9 mouse cellular contexts compared by ENCODE assay signal in the genomic region with DNA sequence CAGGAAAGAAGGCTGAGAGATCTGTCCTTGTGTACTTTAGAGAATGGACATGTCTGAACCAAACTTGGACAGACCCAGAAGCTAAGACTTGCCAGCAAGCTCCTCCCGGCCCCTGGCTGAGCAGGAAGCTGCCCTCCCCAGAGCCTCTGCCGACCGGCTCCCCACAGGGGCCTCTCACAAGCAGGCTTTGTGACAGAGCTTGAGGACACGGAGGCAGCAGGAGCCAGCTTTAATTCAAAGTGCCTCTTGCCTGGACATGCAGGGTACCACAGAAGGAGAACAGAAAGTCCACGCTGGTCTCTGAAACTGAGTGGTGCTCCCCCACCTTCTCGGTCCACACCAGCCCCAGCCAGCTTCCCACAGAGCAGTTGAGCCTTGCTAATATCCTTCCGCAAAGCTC. TPM values are rescaled to one million over a fixed set of nuclear protein-coding genes. Genes with fewer than 3 reads are reported as not detected.
DNase-seq lines count a peak whose midpoint lies in the region; ATAC-seq and TF ChIP-seq lines count a peak whose summit lies in the region.
"Had no signal": no experiment of that assay in that cellular context is flagged by ENCODE, and none has a peak within 500 bp of the region (broad histone marks: within the 10 kb centered on the region; RNA-seq: fewer than 3 reads in every experiment).

No protein-coding gene starts in this region.

- H3K27me3 ChIP-seq in hindbrain, embryonic 10.5 days (ENCODE audit: insufficient read depth, poor library complexity, severe bottlenecking) = no peaks in the 10 kb centered on the region
- no peaks in the 10 kb centered on the region for H3K27me3 ChIP-seq in hindbrain, embryonic 13.5 days
- no peaks in the 10 kb centered on the region for H3K27me3 ChIP-seq in forebrain, embryonic 11.5 days (ENCODE audit: control insufficient read depth, insufficient read depth, low read length)

- 34% methylated on average over 7 of the region's 7 CpGs for WGBS in hindbrain, embryonic 10.5 days
- WGBS in hindbrain, embryonic 13.5 days = 32% methylated on average over 7 of the region's 7 CpGs
- WGBS in forebrain, embryonic 11.5 days = 32% methylated on average over 7 of the region's 7 CpGs

- H3K9ac ChIP-seq in hindbrain, embryonic 13.5 days = no peak overlapping the region
- no peak overlapping the region for H3K9ac ChIP-seq in forebrain, embryonic 11.5 days (ENCODE audit: low read length)
- H3K9ac ChIP-seq: liver, embryonic 14.5 days had no signal

- ATAC-seq in hindbrain, embryonic 13.5 days (ENCODE audit: low FRiP score) = no peak
- ATAC-seq in megakaryocyte, adult 5-6 weeks (ENCODE audit: poor library complexity, severe bottlenecking) = peak; percentile 33
- no peak for ATAC-seq in forebrain, embryonic 11.5 days (replicated peaks; ENCODE audit: low FRiP score)

- H3K4me2 ChIP-seq in hindbrain, embryonic 13.5 days = no peak overlapping the region
- no peak overlapping the region for H3K4me2 ChIP-seq in forebrain, embryonic 11.5 days (ENCODE audit: low read depth, low read length, severe bottlenecking)

- no peak for TF ChIP-seq CTCF in bone marrow macrophage, adult 2 months (IDR thresholded peaks at IDR 0.05; ENCODE audit: low read depth, low read length)

- DNase-seq in hindbrain, embryonic 10.5 days (ENCODE audit: low spot score) = no peak
- peak; percentile 68 for DNase-seq in heart, postnatal 4 days
- no peak for DNase-seq in ovary, postnatal 10 days (ENCODE audit: low spot score)
- no peak for DNase-seq in gastrocnemius, postnatal 25 days
- DNase-seq in forebrain, embryonic 11.5 days (ENCODE audit: low spot score) = no peak

- peaks cover 57% of the 10 kb centered on the region for H3K4me1 ChIP-seq in hindbrain, embryonic 10.5 days (replicated peaks)
- peaks cover 13% of the 10 kb centered on the region for H3K4me1 ChIP-seq in hindbrain, embryonic 13.5 days (replicated peaks)
- H3K4me1 ChIP-seq in bone marrow macrophage, adult 2 months (ENCODE audit: control insufficient read depth, insufficient read depth, low read length) = peaks cover 35% of the 10 kb centered on the region
- no peaks in the 10 kb centered on the region for H3K4me1 ChIP-seq in forebrain, embryonic 11.5 days (replicated peaks; ENCODE audit: control insufficient read depth, insufficient read depth, low read length)

- no peak for TF ChIP-seq POLR2A in bone marrow macrophage, adult 2 months (IDR thresholded peaks at IDR 0.05; ENCODE audit: borderline replicate concordance, low read depth, low read length)

- H3K4me3 ChIP-seq in hindbrain, embryonic 10.5 days = no peak overlapping the region
- H3K4me3 ChIP-seq in hindbrain, embryonic 13.5 days = no peak overlapping the region
- H3K4me3 ChIP-seq in bone marrow macrophage, adult 2 months (ENCODE audit: insufficient read depth, low read length) = no peak overlapping the region
- no peak overlapping the region for H3K4me3 ChIP-seq in forebrain, embryonic 11.5 days (ENCODE audit: low read depth, low read length)

- no peaks in the 10 kb centered on the region for H3K36me3 ChIP-seq in hindbrain, embryonic 10.5 days
- H3K36me3 ChIP-seq in hindbrain, embryonic 13.5 days = no peaks in the 10 kb centered on the region
- H3K36me3 ChIP-seq in forebrain, embryonic 11.5 days (ENCODE audit: control insufficient read depth, insufficient read depth, low read length) = no peaks in the 10 kb centered on the region

- peak overlapping the region; percentile 78 for H3K27ac ChIP-seq in hindbrain, embryonic 10.5 days
- no peak overlapping the region; the same call in 1 of the 2 replicates for H3K27ac ChIP-seq in hindbrain, embryonic 13.5 days
- peak overlapping the region; percentile 79 for H3K27ac ChIP-seq in bone marrow macrophage, adult 2 months (ENCODE audit: insufficient read depth, low read depth, low read length)
- no peak overlapping the region for H3K27ac ChIP-seq in forebrain, embryonic 11.5 days (ENCODE audit: low read depth, low read length)
- H3K27ac ChIP-seq: liver, embryonic 14.5 days had no signal

- H3K9me3 ChIP-seq in hindbrain, embryonic 10.5 days = peaks cover 12% of the 10 kb centered on the region
- no peaks in the 10 kb centered on the region for H3K9me3 ChIP-seq in hindbrain, embryonic 13.5 days
- H3K9me3 ChIP-seq in forebrain, embryonic 11.5 days (ENCODE audit: control insufficient read depth, low read length) = no peaks in the 10 kb centered on the region

RNA-seq across cellular contexts. Expression of gene Sik1, which starts 21.9 kb away (rescaled TPM):
- 14.0 and 14.3 TPM in 2 replicates for polyA plus RNA-seq in hindbrain, embryonic 10.5 days (2016; fragmentation: Nextera tagmentation; extraction: Ambion mirVana)
- polyA plus RNA-seq in hindbrain, embryonic 13.5 days (2015; fragmentation: Nextera tagmentation; extraction: Ambion mirVana) = 20.1 and 23.4 TPM in 2 replicates
- 24.8 and 25.7 TPM in 2 replicates for polyA plus RNA-seq in bone marrow macrophage, adult 2 months (2012; ENCODE audit: insufficient read depth, insufficient read length, missing spikeins)
- 10 to 100 TPM; 74.3 to 79.7 TPM for total RNA-seq in heart, postnatal 4 days (2021)
- 29.9 and 37.6 TPM in 2 replicates for total RNA-seq in megakaryocyte, adult 5-6 weeks (2015)
- total RNA-seq in megakaryocyte, adult 5-6 weeks (2017) = 30.6 and 31.2 TPM in 2 replicates
- total RNA-seq in gastrocnemius, postnatal 25 days (2021) = 10 to 100 TPM; 17.2 to 19.6 TPM
- 15.6 and 16.7 TPM in 2 replicates for polyA plus RNA-seq in forebrain, embryonic 11.5 days (2014; fragmentation: Nextera tagmentation; extraction: Ambion mirVana)

Comparison
In these comparisons a context has a peak if more than half of its experiments do, and no peak if none do; other contexts are left out.
1. H3K27ac ChIP-seq: peak in hindbrain, embryonic 10.5 days (single experiment) and bone marrow macrophage, adult 2 months (single experiment); none in hindbrain, embryonic 13.5 days (single experiment) and forebrain, embryonic 11.5 days (single experiment).